Mouse (Mus musculus): ENCODE results near the gene Megf8.
"Not testable (repeated sequence)": the region's sequence is repeated elsewhere in the genome, so short reads cannot be mapped to it uniquely, and the experiment has no call there.

The Megf8 gene

DNA sequence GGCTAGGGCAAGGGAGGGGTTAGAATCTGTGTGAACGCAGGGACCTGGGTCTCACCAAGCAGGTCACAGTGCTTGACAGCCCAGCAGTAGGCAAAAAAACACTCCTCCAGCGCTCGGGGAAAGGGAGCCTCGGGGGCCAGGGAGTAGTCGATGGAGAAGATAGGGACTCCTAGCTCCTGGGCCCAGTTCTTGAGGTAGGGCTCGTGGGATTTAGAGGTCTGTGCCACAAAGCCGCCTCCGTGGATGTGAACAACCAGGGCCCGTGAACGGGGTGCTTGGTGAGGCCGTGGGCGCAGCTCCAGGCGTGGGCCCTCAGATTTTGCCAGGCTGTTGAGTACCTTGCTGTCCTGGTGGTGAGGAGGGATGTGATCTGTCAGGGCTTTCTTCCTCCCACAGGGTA lies 67.4 kb downstream of the Megf8 start:
- no peak for DNase-seq

DNA sequence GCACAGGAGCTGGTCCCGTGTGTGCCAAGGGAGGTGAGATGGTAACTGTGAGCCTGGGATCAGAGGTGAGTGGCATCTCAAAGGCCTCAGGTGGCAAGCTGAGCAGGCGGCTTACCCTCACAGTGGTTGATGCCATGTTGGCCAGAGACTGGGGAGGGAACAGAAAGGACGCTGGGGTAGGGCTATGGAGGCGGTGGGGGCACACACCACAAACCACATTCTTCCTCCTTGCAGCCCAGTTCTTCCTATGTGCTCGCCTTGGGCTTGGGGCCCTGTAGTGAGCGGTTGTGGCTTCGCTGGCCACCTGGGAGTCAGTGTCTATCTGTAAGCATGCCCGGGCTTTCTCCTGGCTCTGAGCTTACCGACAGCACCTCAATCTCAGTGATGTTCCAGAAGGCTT lies 67.9 kb downstream of the Megf8 start:
- DNase-seq: no peak

DNA sequence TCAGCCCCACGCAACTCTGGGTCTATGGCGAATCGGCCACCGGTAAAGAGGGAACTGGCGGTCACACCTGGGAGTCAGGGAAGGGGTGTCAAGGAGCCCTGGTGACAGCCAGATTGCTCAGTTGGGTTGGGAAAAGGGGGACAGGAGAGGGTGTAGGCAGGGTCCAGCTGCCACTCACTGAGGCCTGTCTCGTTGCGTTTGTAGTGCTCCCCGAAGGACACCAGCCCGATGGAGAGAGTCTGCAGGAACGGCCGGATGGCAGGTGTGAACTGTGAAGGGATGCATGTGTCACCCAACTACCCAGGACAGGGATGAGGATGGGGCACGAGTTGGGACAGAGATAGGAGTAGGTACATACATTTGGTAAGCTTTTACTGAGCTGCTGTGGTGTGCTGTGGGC lies 68.3 kb downstream of the Megf8 start:
- no peak for DNase-seq

DNA sequence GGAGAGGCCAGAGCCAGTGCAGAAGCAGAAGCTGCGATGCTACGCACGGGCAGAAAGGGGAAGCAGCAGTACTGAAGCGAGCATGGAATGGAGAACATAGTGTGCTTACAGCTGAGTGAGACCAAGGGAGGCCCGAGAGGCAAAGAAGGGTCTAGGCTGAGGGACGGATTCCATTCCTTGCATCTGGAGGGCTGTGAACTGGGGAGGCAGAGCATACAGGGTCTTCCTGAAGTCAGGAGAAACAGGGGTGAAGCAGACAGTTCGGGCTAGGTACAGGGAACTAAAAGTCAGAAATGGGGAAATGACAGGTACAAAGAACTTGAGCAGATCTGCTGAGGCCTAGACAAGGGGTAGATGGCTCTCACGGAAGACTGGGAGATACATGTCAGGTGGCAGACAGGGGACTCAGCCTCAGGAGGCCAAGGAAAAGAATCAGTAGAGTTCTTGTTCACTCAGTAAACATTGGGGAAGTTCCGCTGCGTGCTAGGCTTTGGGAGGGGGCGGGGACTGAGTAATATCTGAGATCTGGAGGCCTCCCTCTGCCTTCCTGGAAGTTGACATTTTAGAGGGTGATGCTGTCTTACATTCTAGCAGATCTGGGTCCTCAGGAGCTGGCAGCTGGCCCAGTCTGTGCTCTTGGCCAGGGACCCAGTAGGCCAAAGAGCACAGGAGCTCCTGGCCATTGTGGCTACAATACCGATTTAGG lies 69.0 kb downstream of the Megf8 start:
- no peak for DNase-seq

DNA sequence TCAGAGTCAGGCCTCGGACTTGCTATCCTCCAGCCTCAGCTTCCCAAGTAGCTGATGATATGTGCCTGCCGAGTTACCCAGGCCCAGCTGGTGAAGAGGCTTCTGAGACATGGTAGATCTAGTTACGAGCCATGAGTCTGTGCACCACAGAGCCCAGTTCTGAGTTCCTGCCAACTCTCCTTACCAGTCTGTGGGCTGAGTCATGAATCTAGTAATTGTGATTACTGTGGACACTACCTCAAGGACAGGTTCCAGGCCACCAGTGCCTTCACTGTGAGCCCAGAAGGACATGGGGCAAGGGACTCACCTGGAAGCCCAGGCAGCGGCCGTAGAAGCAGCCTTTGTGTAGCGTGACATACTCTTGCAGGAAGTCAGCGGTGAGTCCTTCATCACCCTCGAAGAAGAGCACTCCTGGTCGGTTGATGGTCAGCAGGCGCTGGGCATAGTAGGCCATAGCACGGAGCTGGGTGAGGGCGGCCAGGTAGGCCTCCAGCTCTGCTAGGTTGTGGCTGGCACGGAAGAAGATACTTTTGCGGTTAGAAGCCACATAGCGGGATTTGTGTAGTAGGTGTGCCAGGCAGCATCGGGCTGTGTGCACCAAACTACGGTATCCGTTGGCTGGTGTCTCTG lies 71.0 kb downstream of the Megf8 start:
- no peak for DNase-seq

DNA sequence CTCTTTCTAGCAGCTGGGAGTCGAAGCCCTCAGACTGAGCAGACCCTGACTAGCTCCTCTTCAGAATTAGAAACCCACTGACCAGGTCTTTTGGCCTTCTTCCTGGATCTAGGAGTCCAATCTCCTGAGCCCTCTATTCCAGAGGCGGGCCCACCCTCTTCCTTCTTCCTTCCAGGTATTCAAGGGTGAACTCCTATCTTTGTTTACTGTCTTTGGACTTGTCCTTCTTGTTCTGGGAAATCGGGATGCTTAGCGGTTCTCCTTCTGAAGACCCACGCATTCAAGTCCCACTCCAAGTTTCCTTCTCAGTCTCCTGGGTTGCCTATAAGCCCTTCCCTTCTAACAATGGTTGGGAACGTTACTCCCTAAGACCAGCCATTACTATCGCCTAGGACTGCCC lies 72.0 kb downstream of the Megf8 start:
- no peak for DNase-seq

DNA sequence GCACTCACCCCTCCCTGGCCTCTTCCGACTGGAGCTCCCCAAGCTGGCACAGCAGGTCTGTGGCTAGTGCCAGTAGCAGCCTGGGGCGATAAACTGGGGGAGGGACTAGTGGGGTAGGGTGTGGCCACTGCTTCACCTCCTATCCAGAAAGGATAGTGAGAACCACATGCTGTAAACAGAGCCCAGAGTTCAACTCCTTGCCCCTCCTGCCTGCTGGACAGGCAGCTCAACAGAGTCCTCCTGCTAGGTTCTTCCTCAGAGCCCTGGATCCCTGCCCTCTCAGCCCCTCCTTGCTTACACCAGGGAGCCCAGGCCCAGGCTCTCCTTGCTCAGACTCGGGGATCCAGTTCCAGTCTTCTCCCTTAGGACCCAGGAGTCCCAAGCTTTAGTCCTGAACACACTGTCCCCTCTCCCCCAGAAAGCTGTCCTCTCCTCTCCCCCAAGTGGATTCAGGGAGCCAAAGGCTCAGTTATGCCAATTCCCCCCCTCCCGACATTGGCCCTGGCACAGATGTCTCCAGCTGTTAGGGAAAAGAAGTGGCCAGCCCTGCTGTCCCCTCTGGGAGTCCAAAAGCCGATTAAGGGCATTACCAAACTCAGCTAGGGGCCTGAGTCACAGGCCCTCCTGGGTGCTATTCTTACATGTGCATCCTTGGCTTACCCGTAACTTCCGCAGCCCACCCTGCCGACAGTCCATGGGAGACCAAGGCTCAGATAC lies 73.2 kb downstream of the Megf8 start:
- DNase-seq: no peak

DNA sequence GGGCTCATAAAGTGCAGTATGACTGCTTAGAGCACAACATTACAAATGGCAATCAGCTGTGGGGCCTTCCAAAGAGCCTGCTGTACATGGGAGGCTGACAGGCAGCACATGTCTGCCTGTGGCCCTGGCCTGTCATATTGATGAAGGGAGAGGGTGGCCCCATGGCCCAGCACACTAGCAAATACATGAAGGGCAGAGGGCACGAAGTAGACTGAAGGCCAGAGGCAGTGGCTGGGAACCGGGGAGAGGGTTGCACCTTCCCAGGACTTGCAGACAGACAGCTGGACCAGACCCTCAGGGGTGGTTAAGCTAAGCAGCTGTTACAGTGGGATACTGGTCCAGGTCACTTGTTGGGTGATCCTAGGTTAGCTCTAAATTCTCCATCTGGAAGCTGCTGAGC lies 74.0 kb downstream of the Megf8 start:
- DNase-seq: no peak

DNA sequence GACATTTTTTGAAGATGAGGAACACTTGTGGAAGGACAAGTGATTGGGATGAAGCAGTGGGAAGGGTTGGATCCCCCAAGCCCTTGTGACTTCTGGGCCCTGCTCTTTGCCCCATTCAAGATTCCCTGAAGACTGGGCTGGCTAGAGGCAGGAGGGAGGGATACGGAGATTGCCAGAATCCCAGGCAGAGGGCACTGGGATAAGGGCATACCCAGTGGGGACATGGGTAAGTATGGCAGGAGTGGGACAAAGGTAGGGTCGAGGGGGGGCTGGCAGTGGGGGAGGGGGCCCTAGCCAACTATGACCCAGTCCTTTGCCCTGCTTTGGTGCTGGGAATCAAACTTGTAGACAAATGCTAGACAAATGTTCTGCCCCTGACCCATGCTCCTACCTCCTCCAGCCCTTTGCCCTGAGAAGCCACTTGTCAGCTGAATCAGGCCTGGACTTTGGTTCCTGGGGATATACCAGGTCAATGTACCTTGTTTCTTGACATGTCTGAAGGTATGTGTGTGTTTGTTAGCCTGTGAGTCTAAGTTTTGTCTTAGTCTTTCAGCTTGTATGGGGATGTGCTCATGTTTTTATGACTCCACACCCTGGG lies 75.0 kb downstream of the Megf8 start:
- DNase-seq: no peak

DNA sequence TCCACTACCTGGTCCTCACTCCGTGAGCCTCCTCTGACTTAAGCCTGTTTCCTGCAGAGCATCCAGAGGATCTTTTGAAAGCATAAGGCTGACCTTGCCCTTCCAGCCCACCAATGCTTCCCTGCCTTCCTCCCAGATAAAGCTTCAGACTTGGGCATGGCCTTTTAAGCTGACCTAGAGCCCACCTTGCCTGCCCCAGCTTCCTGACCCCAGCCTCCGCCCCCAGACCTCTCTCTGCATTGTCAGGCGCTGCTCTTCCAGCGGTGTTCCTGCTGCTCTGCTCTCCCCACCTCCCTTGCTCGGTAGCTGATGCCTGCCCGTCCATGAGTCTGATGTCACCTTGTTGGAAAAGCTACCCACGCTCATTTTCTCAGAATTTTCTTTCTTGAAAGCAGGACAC lies 75.9 kb downstream of the Megf8 start:
- DNase-seq: no peak

DNA sequence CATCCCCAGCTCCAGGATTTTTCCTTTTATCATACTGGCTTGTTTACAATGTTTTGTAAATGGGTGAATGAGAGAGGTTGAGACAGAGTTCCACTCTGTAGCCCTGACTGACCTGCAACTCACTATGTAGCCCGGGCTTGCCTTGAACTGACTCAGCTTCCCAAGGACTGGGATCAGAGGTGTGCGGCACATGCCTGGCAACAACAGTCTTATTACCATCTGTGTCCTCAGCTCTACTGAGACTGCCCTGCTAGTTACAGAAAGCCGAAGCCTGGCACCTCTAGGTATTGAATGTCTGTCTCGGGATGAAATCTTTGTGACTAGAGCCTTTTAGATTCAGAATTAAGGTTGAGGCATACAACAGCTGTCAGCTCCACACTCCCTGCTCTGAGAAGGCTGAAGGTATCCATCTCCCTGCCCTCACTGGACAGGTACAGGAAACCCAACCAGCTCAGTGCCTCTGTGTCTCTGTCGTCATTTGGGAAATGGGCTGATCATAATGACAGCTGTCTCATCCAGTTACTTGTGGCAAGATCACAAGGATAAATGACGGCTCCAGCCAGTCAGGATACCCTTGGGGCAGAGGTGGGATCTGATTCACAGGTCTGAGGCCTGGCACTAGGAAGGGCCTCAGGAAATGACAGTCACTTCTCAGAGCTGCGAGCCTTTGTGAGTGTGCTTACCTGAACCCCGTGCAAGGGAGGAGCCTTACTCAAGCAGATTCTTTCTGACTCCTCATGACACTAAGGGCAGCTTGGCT lies 76.7 kb downstream of the Megf8 start:
- DNase-seq: no peak

DNA sequence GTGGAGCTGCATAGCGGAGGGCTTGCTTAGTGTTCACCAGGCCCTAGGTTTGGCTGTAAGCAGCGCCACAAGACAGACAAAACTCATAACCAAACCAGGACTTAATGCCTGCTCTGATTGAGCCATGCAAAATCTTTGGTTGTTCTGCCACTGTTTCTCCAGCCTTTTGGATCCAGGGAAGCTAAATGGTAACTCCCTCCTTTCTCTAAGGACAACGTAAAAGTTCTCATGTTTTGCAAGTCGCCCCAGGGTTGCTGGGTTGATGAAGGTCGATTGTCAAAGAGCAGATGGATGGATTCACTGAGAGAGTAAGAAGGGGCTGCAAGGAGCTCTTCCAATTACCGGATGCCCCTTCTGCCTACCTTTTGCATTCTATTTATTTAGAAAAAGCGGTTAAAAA lies 77.8 kb downstream of the Megf8 start:
- no peak for DNase-seq

DNA sequence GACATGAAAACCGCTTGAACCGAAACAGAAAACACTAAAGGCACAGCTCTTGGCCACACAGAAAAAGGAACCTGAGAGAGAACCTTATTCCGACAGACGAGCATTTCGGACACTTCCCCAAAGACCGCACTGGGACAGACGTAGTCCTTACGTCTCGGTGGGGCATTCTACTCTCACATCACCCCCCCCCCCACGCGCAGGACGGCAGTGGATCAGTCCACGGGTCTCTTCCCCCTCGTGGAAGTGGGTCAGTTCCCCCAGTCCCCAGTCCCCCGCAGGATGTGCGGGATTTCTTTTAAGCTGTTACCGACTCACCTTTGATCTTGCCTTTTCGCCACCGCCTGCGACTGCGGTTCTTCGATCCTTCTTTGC lies 78.2 kb downstream of the Megf8 start:
- peak; percentile 21 for DNase-seq

DNA sequence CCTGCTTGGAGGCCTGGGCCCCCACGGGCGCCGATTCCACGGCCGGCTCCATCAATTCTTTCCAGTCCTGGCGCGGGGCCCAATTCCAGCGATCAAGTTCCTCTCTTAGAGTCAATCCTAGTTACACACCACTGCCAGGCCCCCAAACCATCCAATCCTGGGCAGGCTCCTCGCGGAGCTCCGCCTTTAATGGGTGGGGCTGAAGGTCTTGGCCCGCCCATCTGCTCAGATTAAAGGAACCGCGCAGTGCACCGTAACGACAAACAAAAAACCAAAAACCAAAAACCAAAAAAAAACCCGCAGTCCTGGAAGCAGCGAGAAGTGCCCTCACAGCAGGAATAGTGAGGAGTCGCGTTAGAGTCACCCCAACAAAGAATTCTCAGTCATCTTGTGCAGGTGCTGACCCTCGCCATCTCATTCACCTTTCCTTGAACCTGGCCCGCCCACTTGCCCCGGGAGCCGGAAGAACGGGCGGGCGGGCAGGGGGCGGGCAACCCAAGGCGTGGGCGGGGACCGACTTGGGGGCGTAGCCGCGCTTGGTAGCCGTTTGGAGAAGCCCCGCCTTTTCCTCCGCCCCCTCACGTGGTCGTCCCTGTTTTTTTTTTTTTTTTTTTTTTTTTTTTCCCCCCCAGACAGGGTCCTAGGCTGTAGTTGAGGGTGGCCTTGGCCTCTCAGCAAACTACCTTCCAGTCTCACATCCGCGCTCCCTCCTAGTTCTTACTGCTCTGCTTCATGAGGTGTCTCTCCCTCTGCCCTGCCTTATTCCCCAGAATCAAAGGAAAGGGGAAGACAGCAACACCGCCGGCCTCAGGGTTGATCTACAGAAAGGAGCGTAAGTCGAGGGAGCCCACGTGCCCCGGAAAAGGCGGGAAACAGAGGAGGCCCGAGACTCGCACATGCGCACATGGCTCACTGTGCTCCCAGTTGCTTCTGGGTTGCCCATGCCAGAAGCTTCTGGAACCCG lies 78.9 kb downstream of the Megf8 start:
- peak; percentile 96 for DNase-seq

DNA sequence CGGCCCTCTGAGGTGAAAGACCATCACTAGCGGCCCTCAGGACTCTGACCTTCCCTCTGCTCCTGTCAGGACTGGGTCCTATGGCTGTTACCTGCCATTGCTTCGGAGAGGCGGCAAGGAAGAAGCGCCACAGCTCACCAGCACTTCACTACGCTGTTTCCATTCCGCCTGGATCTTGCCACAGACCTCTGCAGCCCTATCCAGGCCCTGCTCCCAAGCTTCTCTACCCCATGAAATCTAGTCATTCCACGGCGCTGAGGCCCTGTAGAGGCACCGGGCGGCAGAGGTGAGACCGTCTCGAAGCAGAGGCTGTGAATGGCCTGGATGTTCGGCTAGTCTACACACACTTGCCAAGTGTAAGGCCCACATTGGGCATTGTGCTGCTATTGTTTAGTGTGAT lies 79.7 kb downstream of the Megf8 start:
- DNase-seq: no peak

DNA sequence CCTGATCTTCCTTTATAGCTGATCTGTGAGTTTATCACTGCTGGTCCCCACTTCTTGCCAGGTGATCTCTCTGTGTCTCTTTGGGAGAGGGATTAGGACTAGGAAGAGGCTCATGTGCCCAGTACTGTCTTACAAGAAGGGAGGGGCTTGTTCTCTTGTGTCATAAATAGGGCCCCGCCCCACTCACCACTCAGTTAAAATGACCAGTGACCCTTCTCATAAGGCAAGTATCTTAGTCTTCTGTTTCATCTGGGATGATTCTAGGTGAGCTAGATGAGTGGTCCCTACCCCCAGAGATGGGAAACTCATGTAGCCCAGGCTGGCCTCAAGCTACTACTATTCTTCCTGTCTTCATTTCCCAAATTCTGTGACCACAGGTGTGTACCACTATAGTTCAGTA lies 81.6 kb downstream of the Megf8 start, which contains the start of gene Lipe:
Gene Lipe, minus strand, starts transcription at position 101 of the 400 bp plus-strand sequence.
- DNase-seq: no peak

DNA sequence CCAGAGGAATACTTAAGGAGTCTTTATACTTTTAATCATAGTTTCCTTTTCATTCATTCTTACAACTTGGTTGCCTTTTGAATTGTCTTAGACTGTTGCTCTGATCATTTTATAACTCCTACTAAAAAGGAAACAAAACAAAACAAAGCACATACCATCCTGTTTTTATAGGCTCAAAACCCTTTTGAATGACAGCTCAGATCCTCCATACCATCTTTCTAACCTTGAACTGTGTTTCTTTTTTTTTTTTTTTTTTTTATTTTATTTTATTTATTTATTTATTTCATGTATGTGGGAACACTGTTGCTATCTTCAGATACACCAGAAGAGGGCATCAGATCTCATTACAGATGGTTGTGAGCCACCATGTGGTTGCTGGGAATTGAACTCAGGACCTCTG lies 82.1 kb downstream of the Megf8 start:
- DNase-seq: not testable (repeated sequence)

DNA sequence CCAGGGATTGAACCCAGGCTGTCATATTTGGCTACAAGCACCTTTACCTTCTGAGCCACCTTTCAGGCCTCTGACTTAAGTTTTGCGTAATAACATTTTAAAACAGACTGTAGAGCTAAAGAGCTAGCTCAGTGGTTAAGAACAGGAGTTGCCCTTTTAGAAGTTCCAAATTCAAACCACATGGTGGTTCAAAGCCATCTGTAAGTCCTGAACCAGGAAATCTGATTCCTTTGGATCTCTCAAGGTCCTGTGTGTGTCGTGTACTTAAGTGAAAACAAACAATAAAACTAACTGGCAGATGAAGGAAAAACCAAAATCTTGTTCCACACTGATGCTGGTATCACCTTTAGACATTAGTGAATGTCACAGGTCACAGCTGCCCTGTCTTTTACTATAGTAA lies 84.6 kb downstream of the Megf8 start:
- DNase-seq: peak; percentile 68

DNA sequence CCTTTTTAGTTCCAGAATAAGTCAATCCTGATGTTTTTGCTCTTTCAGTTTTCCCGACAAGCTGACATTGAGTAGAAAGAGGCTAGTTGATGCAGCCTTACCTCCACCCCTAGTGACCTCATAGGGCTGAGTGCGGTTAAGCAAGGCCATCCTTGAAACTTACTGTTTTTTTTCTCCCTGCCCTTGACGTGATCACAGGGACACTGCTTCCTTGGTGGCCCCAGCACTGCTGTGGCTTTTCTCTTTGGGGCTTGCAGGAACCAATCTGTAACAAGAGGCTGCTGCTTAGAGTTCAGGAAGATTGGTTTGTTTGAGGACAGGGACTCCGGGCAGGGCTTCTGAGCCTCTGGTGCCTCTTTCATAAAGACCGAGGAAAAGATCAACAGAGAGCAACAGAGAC lies 85.0 kb downstream of the Megf8 start:
- peak; percentile 26 for DNase-seq

DNA sequence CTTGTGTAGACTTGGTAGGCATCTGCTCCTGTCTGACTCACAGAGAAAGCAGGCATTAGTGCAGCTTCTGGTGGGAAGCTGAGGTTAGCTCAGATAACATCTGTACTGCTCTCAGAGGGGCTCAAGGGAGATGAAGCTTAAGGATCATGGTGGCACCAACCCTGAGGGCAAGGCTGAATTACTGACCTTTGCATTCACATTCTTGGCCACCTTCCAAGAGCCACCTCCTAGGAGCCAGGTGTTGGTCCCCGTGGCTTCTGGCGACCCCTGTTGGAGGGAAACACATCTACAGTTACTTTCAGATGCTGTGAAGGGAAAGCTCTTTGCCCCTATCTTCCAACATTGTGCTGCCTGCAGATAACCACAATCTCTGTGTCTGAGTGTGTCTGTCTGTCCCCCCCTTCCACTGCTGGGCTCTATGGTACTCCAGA lies 85.7 kb downstream of the Megf8 start:
- DNase-seq: peak; percentile 76

DNA sequence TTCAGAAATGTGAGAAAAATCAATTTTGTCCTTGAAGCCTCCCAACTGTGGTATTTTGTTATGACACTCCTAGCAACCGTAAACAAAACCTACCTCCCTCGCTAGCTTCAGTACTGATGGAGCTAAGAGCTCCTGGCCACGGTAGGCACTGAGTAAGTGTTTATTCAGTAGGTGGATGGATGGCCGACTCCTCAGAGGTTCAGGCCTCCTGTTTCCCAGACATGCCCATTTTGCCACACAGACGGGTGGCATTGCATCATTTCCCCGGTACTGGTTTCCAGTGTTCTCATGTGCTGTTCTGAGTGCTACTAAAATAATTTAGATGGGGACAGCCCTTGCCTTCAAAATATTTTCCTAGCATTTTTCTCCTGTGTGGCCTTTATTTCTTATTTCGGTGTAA lies 89.5 kb downstream of the Megf8 start:
- no peak for DNase-seq
